Mouse (Mus musculus) embryonic fibroblast, embryonic 13.5 days (primary cell): ENCODE data around the gene Dgat2.

Experiments
- CTCF ChIP-seq: IDR thresholded peaks from 2 replicates; pipeline ENCODE4 v1.5.1; 2011; ENCODE audit warnings: mild to moderate bottlenecking, control low read depth, low read length, moderate library complexity, borderline replicate concordance; ENCODE audit not compliant: insufficient read depth
- POLR2A ChIP-seq: IDR thresholded peaks from 2 replicates; pipeline ENCODE4 v1.6.1; 2011; ENCODE audit warnings: low read depth, mild to moderate bottlenecking, control low read depth, low read length, moderate library complexity

- peak; percentile 91 for TF ChIP-seq POLR2A
- TF ChIP-seq CTCF = no peak
Observed at GRCm38 (mm10) chr7:99140984-99141918, 41.3 kb downstream of the Dgat2 start, which contains the start of gene Uvrag.
